Mouse (Mus musculus) brain, adult 10 weeks (tissue): ENCODE data around the gene Rfx1. TPM values are rescaled to one million over a fixed set of nuclear protein-coding genes. Genes with fewer than 3 reads are reported as not detected.

ENCODE experiments used
- polyA plus RNA-seq: library from polyadenylated mRNA; stranded (reverse); fragments of 350-450 nt; fragmentation: Illumina TruSeq; extraction: RNeasy Lipid Tissue Mini Kit (QIAGEN cat#74804); gene quantifications from one replicate; pipeline ENCODE4 v1.2.3, GENCODE M21; 2015; ENCODE audit warnings: low read depth, low replicate concordance

Gene Rfx1
- 13.1 TPM for polyA plus RNA-seq

DNA sequence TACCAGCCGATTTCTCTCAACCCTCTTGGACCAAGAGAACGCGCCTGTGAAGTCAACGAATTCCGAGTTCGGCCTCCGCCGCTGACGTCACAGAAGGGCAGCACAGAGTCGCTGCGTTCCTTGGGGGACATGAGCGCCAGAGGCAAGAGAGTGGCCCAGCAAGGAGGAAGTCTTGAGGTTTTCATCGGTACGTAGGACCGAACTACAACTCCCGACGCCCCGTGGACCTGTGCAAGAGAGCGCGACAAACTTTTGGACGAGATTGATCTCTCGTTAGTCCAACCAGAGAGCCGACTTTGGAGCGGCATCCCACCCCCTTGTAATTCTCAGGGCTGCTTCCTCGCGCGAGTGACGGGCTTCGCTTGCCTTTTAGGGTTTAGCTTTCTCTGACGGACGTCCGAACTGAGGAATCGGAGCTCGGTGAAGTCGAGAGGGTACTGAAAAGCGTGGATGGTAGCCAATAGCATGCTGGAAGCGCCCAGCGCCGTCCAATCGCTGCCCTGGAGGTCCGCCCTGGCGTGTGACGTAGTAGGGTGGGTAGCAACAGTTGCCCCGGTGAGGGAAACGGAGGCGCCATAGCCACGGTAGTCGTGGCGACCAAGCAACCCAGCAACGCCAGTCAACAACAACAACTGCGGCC, at the start of gene Rfx1:
Rfx1 (plus strand) TSS at position 544 of the 640 bp plus-strand sequence.

DNA sequence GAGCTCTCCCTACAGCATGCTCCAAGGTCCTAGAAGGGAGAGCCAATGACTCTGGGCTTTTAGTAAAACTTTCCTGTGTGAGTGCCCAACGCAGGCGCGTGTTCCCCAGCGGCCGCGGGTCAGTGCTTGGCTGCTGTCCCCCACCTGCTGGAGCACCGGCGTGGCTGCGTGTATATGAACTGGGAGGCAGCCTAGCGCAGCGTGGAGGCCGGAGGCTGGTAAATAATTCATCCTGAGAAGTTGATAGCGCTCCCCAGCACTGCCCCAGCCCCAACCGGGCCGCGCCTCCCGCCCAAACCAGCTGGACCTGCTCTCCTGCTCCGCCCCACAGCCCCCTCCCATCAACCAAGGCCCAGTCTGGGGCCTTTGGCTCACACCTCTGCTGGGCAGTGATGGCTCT, 45.5 kb upstream of the Rfx1 start, which contains the start of gene Palm3:
Palm3 (plus strand) TSS at position 376 of the 400 bp plus-strand sequence.

GRCm38 (mm10) chr8:84042066-84042947, 24.3 kb upstream of the Rfx1 start, which contains the start of gene Il27ra:
Il27ra (minus strand) TSS chr8:84042589.

DNA sequence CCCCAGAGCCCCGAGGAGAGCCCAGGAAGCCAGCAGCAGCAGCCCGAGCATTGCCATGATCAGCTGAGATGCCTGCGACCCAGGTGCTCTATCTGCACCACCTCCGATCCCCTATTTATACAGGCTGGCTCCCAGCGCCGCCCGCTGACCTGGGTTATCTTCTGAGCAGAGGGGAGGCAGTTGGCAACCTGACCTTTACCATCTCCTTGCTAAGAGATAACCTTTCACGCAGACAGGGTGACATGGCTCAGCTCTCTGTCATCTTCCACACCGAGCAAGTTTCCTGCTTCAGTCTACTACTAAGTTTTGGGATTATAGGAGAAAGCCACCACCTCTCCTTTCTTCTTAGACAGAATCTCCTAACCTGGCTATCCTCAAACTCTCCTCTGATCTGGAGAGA, 21.7 kb upstream of the Rfx1 start, which contains the start of gene Rln3:
Rln3 (minus strand) TSS at position 101 of the 400 bp plus-strand sequence.

DNA sequence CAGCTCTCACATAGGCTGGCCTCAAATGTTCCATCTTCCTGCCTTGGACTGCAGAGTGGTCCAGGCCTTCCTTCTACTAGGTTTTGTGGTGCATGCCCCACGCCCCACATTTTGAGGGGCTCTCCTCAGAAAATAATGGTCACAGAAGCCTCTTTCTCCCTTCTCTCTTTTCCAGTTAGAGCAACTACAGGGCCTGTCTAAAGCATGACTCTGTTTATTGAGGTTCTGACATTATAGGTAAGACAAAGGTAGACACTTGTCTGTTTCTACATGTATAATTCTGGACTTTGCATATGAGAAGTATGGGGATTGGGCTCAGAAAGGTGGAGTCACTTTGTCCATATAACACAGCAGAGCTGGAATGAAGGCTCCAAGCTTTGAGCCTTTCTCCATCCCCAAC, 1.6 kb upstream of the Rfx1 start, which contains the start of gene Gm10643:
Gm10643 (minus strand) TSS at position 101 of the 400 bp plus-strand sequence.

GRCm38 (mm10) chr8:84104697-84105609, 38.3 kb downstream of the Rfx1 start, which contains the start of gene Dcaf15:
Dcaf15 (minus strand) TSS chr8:84104768.

DNA sequence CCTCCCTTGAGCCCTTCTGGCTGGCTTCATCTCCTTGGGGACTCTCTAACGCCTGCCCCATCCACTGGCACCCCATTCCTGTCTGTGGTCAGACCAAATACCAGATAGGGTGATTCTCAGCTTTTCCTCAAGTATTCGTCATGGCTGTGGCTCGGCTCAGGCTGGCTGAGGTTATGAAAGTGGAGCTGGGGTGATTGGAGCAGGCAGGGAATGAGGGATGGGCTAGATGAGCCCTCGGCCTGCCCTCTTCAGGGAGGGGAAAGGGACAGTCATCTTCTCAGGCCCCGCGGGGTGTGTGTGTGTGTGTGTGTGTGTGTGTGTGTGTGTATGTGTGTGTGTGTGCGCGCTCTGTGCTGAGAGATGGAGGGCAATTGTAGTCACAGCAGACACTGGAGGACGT, 59.0 kb downstream of the Rfx1 start, which contains the start of gene Podnl1:
Podnl1 (plus strand) TSS at position 334 of the 400 bp plus-strand sequence.

Other genes with a start within 250 kb of the Rfx1 start
- gene Adgrl1, start 166.7 kb upstream of the Rfx1 start, polyA plus RNA-seq: 144 TPM
- 0.31 TPM for gene Gm10644, start 111.6 kb upstream of the Rfx1 start, polyA plus RNA-seq
- gene Asf1b, start 111.3 kb upstream of the Rfx1 start, polyA plus RNA-seq: 0.83 TPM
- gene Prkaca, start 93.8 kb upstream of the Rfx1 start, polyA plus RNA-seq: 188 TPM
- 36.5 TPM for gene Samd1, start 69.2 kb upstream of the Rfx1 start, polyA plus RNA-seq
- not detected for gene 1700067K01Rik, start 65.3 kb upstream of the Rfx1 start, polyA plus RNA-seq
- 2.7 TPM for gene 2210011C24Rik, start 54.7 kb upstream of the Rfx1 start, polyA plus RNA-seq
- 1.6 TPM for gene Palm3, start 45.4 kb upstream of the Rfx1 start, polyA plus RNA-seq
- gene Il27ra, start 24.2 kb upstream of the Rfx1 start, polyA plus RNA-seq: not detected
- 3.0 TPM for gene Rln3, start 21.8 kb upstream of the Rfx1 start, polyA plus RNA-seq
- 3.7 TPM for gene Gm10643, start 1.7 kb upstream of the Rfx1 start, polyA plus RNA-seq
- 18.4 TPM for gene Dcaf15, start 37.9 kb downstream of the Rfx1 start, polyA plus RNA-seq
- not detected for gene Podnl1, start 59.2 kb downstream of the Rfx1 start, polyA plus RNA-seq
- gene Cc2d1a, start 81.1 kb downstream of the Rfx1 start, polyA plus RNA-seq: 29.2 TPM
- gene 4930432K21Rik, start 81.2 kb downstream of the Rfx1 start, polyA plus RNA-seq: 2.5 TPM
- gene Nanos3, start 118.4 kb downstream of the Rfx1 start, polyA plus RNA-seq: not detected
- 9.6 TPM for gene Zswim4, start 170.2 kb downstream of the Rfx1 start, polyA plus RNA-seq
- 197 TPM for gene D8Ertd738e, start 182.9 kb downstream of the Rfx1 start, polyA plus RNA-seq
- 13.7 TPM for gene Mri1, start 190.5 kb downstream of the Rfx1 start, polyA plus RNA-seq
- 25.7 TPM for gene Ccdc130, start 203.5 kb downstream of the Rfx1 start, polyA plus RNA-seq